Mouse (Mus musculus) lung, postnatal 10 days (tissue): ENCODE results near the gene Nfkbie.

Source experiments
- DNase-seq: peaks from one replicate; pipeline ENCODE4 v3.0.0; 2021

The Nfkbie gene

GRCm38 (mm10) chr17:45555452-45556106 lies at the start of gene Nfkbie:
Gene Nfkbie, plus strand, starts transcription at chr17:45555703.
- peak; percentile 97 for DNase-seq

- DNase-seq: no peak
These were observed 49.5 kb upstream of the Nfkbie start for GRCm38 (mm10) chr17:45505941-45506465.

GRCm38 (mm10) chr17:45506700-45507189 lies 48.8 kb upstream of the Nfkbie start, which contains the start of gene Aars2:
Gene Aars2, plus strand, starts transcription at chr17:45506841.
- peak; percentile 97 for DNase-seq

GRCm38 (mm10) chr17:45510871-45511270 lies 44.6 kb upstream of the Nfkbie start:
- DNase-seq: no peak

GRCm38 (mm10) chr17:45511757-45512156 lies 43.7 kb upstream of the Nfkbie start:
- DNase-seq: no peak

GRCm38 (mm10) chr17:45515204-45515726 lies 40.2 kb upstream of the Nfkbie start:
- DNase-seq: no peak

- no peak for DNase-seq
These were observed 39.7 kb upstream of the Nfkbie start for GRCm38 (mm10) chr17:45515806-45516205.

- DNase-seq: peak; percentile 79
These were observed 39.0 kb upstream of the Nfkbie start for GRCm38 (mm10) chr17:45516488-45516887.

GRCm38 (mm10) chr17:45517135-45517534 lies 38.4 kb upstream of the Nfkbie start:
- no peak for DNase-seq

- DNase-seq: no peak
These were observed 37.8 kb upstream of the Nfkbie start for GRCm38 (mm10) chr17:45517549-45518215.

- no peak for DNase-seq
These were observed 36.6 kb upstream of the Nfkbie start for GRCm38 (mm10) chr17:45518766-45519475.

GRCm38 (mm10) chr17:45520136-45520535 lies 35.4 kb upstream of the Nfkbie start:
- DNase-seq: no peak

- DNase-seq: peak; percentile 27
These were observed 32.2 kb upstream of the Nfkbie start, which contains the start of gene Tcte1 for GRCm38 (mm10) chr17:45523263-45523662. Gene Tcte1, plus strand, starts transcription at chr17:45523434.

GRCm38 (mm10) chr17:45524961-45525360 lies 30.5 kb upstream of the Nfkbie start:
- DNase-seq: no peak

- DNase-seq: no peak
These were observed 28.9 kb upstream of the Nfkbie start for GRCm38 (mm10) chr17:45526571-45526970.

GRCm38 (mm10) chr17:45530346-45530782 lies 25.1 kb upstream of the Nfkbie start:
- DNase-seq: no peak

- DNase-seq: no peak
These were observed 22.6 kb upstream of the Nfkbie start for GRCm38 (mm10) chr17:45532896-45533295.

- DNase-seq: no peak
These were observed 19.2 kb upstream of the Nfkbie start for GRCm38 (mm10) chr17:45536264-45536663.

- DNase-seq: no peak
These were observed 17.1 kb upstream of the Nfkbie start for GRCm38 (mm10) chr17:45538394-45538793.

- no peak for DNase-seq
These were observed 15.8 kb upstream of the Nfkbie start for GRCm38 (mm10) chr17:45539664-45540063.

- DNase-seq: no peak
These were observed 13.4 kb upstream of the Nfkbie start for GRCm38 (mm10) chr17:45542129-45542528.

GRCm38 (mm10) chr17:45542705-45543104 lies 12.8 kb upstream of the Nfkbie start:
- DNase-seq: no peak

- no peak for DNase-seq
These were observed 12.4 kb upstream of the Nfkbie start for GRCm38 (mm10) chr17:45543115-45543514.
